ENCODE assay signal across 22 mouse cellular contexts in genomic region chr4:148097936-148098335, GRCm38 (mm10). TPM values are rescaled to one million over a fixed set of nuclear protein-coding genes. Genes with fewer than 3 reads are reported as not detected.
A peak's percentile ranks its signal among the peaks of the same experiment; 100 is the strongest.
DNase-seq lines count a peak whose midpoint lies in the region; ATAC-seq and TF ChIP-seq lines count a peak whose summit lies in the region.
"Had no signal": no experiment of that assay in that cellular context is flagged by ENCODE, and none has a peak within 500 bp of the region (broad histone marks: within the 10 kb centered on the region; RNA-seq: fewer than 3 reads in every experiment).

No protein-coding gene starts in this region.

- no peak for ATAC-seq in midbrain, embryonic 13.5 days
- no peak for ATAC-seq in midbrain, embryonic 15.5 days (replicated peaks)
- ATAC-seq in neural tube, embryonic 13.5 days (ENCODE audit: low read depth): no peak; the same call in 1 of the 2 replicates
- ATAC-seq: forebrain, embryonic 13.5 days; intestine, postnatal 0 days; liver, embryonic 12.5 days had no signal

- TF ChIP-seq CTCF in thymus, adult 2 months (IDR thresholded peaks at IDR 0.05; ENCODE audit: borderline replicate concordance, control insufficient read depth, extremely low read depth, insufficient read depth, low read length, poor library complexity): peak; percentile 37; the same call in 1 of the 2 replicates

- no peaks in the 10 kb centered on the region for H3K27me3 ChIP-seq in midbrain, embryonic 13.5 days
- H3K27me3 ChIP-seq in midbrain, embryonic 15.5 days (replicated peaks): no peaks in the 10 kb centered on the region
- H3K27me3 ChIP-seq in neural tube, embryonic 13.5 days: no peaks in the 10 kb centered on the region
- no peaks in the 10 kb centered on the region for H3K27me3 ChIP-seq in thymus, adult 2 months (ENCODE audit: control insufficient read depth, insufficient read depth, low read length)
- H3K27me3 ChIP-seq: forebrain, embryonic 13.5 days; limb, embryonic 13.5 days had no signal

- H3K9ac ChIP-seq in midbrain, embryonic 13.5 days (replicated peaks): 0 out of 2 replicates have a peak overlapping the region, but pooled peaks have one; percentile 28
- H3K9ac ChIP-seq in midbrain, embryonic 15.5 days: no peak overlapping the region
- H3K9ac ChIP-seq in neural tube, embryonic 13.5 days: no peak overlapping the region
- H3K9ac ChIP-seq: embryonic facial prominence, embryonic 13.5 days; forebrain, embryonic 13.5 days; limb, embryonic 13.5 days; liver, embryonic 12.5 days had no signal

- peak; percentile 74 for DNase-seq in thymus, adult 2 months
- DNase-seq in thymus, postnatal 4 days: peak; percentile 75
- DNase-seq in urinary bladder, postnatal 36 days (ENCODE audit: low spot score in 2 of 2): no peak
- DNase-seq in layer of hippocampus, adult 9-11 months: no peak
- DNase-seq: adrenal gland, adult 2 months; cerebellum, adult 11-12 months; cerebellum, postnatal 10 days; gastrocnemius, adult 2 months; kidney, postnatal 36 days; lung, adult 18-20 months; lung, postnatal 10 days; spleen, adult 18-20 months had no signal

- H3K4me1 ChIP-seq in midbrain, embryonic 13.5 days (replicated peaks): peaks cover 12% of the 10 kb centered on the region
- H3K4me1 ChIP-seq in midbrain, embryonic 15.5 days: peaks cover 11% of the 10 kb centered on the region
- H3K4me1 ChIP-seq in neural tube, embryonic 13.5 days (replicated peaks): peaks cover 22% of the 10 kb centered on the region; the same call in 1 of the 2 replicates
- H3K4me1 ChIP-seq in thymus, adult 2 months (replicated peaks; ENCODE audit: control insufficient read depth, insufficient read depth, low read length): peaks cover 50% of the 10 kb centered on the region

- H3K9me3 ChIP-seq in midbrain, embryonic 13.5 days: no peaks in the 10 kb centered on the region
- no peaks in the 10 kb centered on the region for H3K9me3 ChIP-seq in midbrain, embryonic 15.5 days
- H3K9me3 ChIP-seq in neural tube, embryonic 13.5 days: no peaks in the 10 kb centered on the region
- H3K9me3 ChIP-seq: embryonic facial prominence, embryonic 13.5 days; forebrain, embryonic 13.5 days; limb, embryonic 13.5 days; liver, embryonic 12.5 days had no signal

- H3K36me3 ChIP-seq in midbrain, embryonic 13.5 days: peaks cover 19% of the 10 kb centered on the region
- H3K36me3 ChIP-seq in midbrain, embryonic 15.5 days (replicated peaks): no peaks in the 10 kb centered on the region
- peaks cover 18% of the 10 kb centered on the region for H3K36me3 ChIP-seq in neural tube, embryonic 13.5 days
- H3K36me3 ChIP-seq in thymus, adult 2 months (ENCODE audit: control insufficient read depth, insufficient read depth, low read length): no peaks in the 10 kb centered on the region
- H3K36me3 ChIP-seq: embryonic facial prominence, embryonic 13.5 days; limb, embryonic 13.5 days; liver, embryonic 12.5 days had no signal

- 90% methylated on average over 2 of the region's 2 CpGs for WGBS in midbrain, embryonic 13.5 days
- 88% methylated on average over 2 of the region's 2 CpGs for WGBS in midbrain, embryonic 15.5 days
- WGBS in neural tube, embryonic 13.5 days: 78% methylated on average over 2 of the region's 2 CpGs
- WGBS in thymus, adult 2 months: 9% methylated on average over 2 of the region's 2 CpGs

- no peak for TF ChIP-seq POLR2A in thymus, adult 2 months (IDR thresholded peaks at IDR 0.05; ENCODE audit: control insufficient read depth, extremely low read depth, insufficient read depth, low read length, poor library complexity)

- no peak overlapping the region for H3K4me2 ChIP-seq in midbrain, embryonic 13.5 days (replicated peaks)
- no peak overlapping the region for H3K4me2 ChIP-seq in midbrain, embryonic 15.5 days
- no peak overlapping the region for H3K4me2 ChIP-seq in neural tube, embryonic 13.5 days
- H3K4me2 ChIP-seq: embryonic facial prominence, embryonic 13.5 days; forebrain, embryonic 13.5 days; limb, embryonic 13.5 days; liver, embryonic 12.5 days; midbrain, embryonic 11.5 days had no signal

- peak overlapping the region; percentile 53 for H3K27ac ChIP-seq in midbrain, embryonic 13.5 days
- H3K27ac ChIP-seq in midbrain, embryonic 15.5 days: no peak overlapping the region
- H3K27ac ChIP-seq in neural tube, embryonic 13.5 days (replicated peaks): peak overlapping the region; percentile 59
- peak overlapping the region; percentile 78 for H3K27ac ChIP-seq in thymus, adult 2 months (ENCODE audit: control insufficient read depth, insufficient read depth, low read length)
- H3K27ac ChIP-seq: embryonic facial prominence, embryonic 13.5 days; forebrain, embryonic 13.5 days; gastrocnemius, adult 2 months; limb, embryonic 13.5 days; liver, embryonic 12.5 days had no signal

- H3K4me3 ChIP-seq in midbrain, embryonic 13.5 days (replicated peaks): no peak overlapping the region
- H3K4me3 ChIP-seq in midbrain, embryonic 15.5 days: no peak overlapping the region
- H3K4me3 ChIP-seq in neural tube, embryonic 13.5 days: no peak overlapping the region
- H3K4me3 ChIP-seq in thymus, adult 2 months (ENCODE audit: control insufficient read depth, insufficient read depth, low read length): no peak overlapping the region
- H3K4me3 ChIP-seq: embryonic facial prominence, embryonic 13.5 days; erythroblast, embryonic 14.5 days; forebrain, embryonic 13.5 days; gastrocnemius, adult 2 months; limb, embryonic 13.5 days; liver, embryonic 12.5 days had no signal

RNA-seq across cellular contexts. Expression of gene Agtrap, which starts 10.1 kb away (rescaled TPM):
- 5.4 and 7.9 TPM in 2 replicates for polyA plus RNA-seq in midbrain, embryonic 13.5 days (2015; fragmentation: Nextera tagmentation; extraction: Ambion mirVana)
- polyA plus RNA-seq in midbrain, embryonic 15.5 days (2015; fragmentation: Nextera tagmentation; extraction: Ambion mirVana): 5.5 and 6.4 TPM in 2 replicates
- polyA plus RNA-seq in neural tube, embryonic 13.5 days (2015; fragmentation: Nextera tagmentation; extraction: Ambion mirVana): 6.5 and 7.3 TPM in 2 replicates
- polyA plus RNA-seq in thymus, adult 2 months (2012; rRNA removed): 98.0 and 106 TPM in 2 replicates

RNA-seq across cellular contexts. Expression of gene Mad2l2, which starts 32.2 kb away (rescaled TPM):
- 105 and 106 TPM in 2 replicates for polyA plus RNA-seq in midbrain, embryonic 13.5 days (2015; fragmentation: Nextera tagmentation; extraction: Ambion mirVana)
- polyA plus RNA-seq in midbrain, embryonic 15.5 days (2015; fragmentation: Nextera tagmentation; extraction: Ambion mirVana): 99.2 and 112 TPM in 2 replicates
- polyA plus RNA-seq in neural tube, embryonic 13.5 days (2015; fragmentation: Nextera tagmentation; extraction: Ambion mirVana): 98.7 and 116 TPM in 2 replicates
- polyA plus RNA-seq in thymus, adult 2 months (2012; rRNA removed): 32.9 and 37.7 TPM in 2 replicates

RNA-seq across cellular contexts. Expression of gene Draxin, which starts 32.6 kb away (rescaled TPM):
- polyA plus RNA-seq in midbrain, embryonic 13.5 days (2015; fragmentation: Nextera tagmentation; extraction: Ambion mirVana): 14.6 and 20.4 TPM in 2 replicates
- polyA plus RNA-seq in midbrain, embryonic 15.5 days (2015; fragmentation: Nextera tagmentation; extraction: Ambion mirVana): 15.1 and 15.7 TPM in 2 replicates
- polyA plus RNA-seq in neural tube, embryonic 13.5 days (2015; fragmentation: Nextera tagmentation; extraction: Ambion mirVana): 14.0 and 14.3 TPM in 2 replicates
- 0.26 and 0.34 TPM in 2 replicates for polyA plus RNA-seq in thymus, adult 2 months (2012; rRNA removed)
- polyA plus RNA-seq: erythroblast, embryonic 14.5 days had no signal

RNA-seq across cellular contexts. Expression of gene Fbxo6, which starts 54.0 kb away (rescaled TPM):
- polyA plus RNA-seq in midbrain, embryonic 13.5 days (2015; fragmentation: Nextera tagmentation; extraction: Ambion mirVana): 15.9 and 19.6 TPM in 2 replicates
- 21.6 and 21.7 TPM in 2 replicates for polyA plus RNA-seq in midbrain, embryonic 15.5 days (2015; fragmentation: Nextera tagmentation; extraction: Ambion mirVana)
- 16.4 and 16.6 TPM in 2 replicates for polyA plus RNA-seq in neural tube, embryonic 13.5 days (2015; fragmentation: Nextera tagmentation; extraction: Ambion mirVana)
- polyA plus RNA-seq in thymus, adult 2 months (2012; rRNA removed): 41.8 and 50.9 TPM in 2 replicates

RNA-seq across cellular contexts. Expression of gene Mthfr, which starts 59.1 kb away (rescaled TPM):
- polyA plus RNA-seq in midbrain, embryonic 13.5 days (2015; fragmentation: Nextera tagmentation; extraction: Ambion mirVana): 26.6 and 28.4 TPM in 2 replicates
- 23.2 and 24.8 TPM in 2 replicates for polyA plus RNA-seq in midbrain, embryonic 15.5 days (2015; fragmentation: Nextera tagmentation; extraction: Ambion mirVana)
- polyA plus RNA-seq in neural tube, embryonic 13.5 days (2015; fragmentation: Nextera tagmentation; extraction: Ambion mirVana): 19.9 and 20.9 TPM in 2 replicates
- polyA plus RNA-seq in thymus, adult 2 months (2012; rRNA removed): 28.3 and 30.2 TPM in 2 replicates

Comparison
In these comparisons a context has a peak if more than half of its experiments do, and no peak if none do; other contexts are left out.
1. DNase-seq: peak in thymus, adult 2 months (single experiment) and thymus, postnatal 4 days (single experiment); none in urinary bladder, postnatal 36 days (0 of 2) and layer of hippocampus, adult 9-11 months (single experiment).
2. RNA of gene Agtrap, which starts 10.1 kb away (polyA plus RNA-seq): 98.0 to 106 TPM in thymus, adult 2 months; 5.4 to 7.9 TPM in midbrain, embryonic 13.5 days, 6.5 to 7.3 TPM in neural tube, embryonic 13.5 days and 5.5 to 6.4 TPM in midbrain, embryonic 15.5 days; every median in the first group is over 10 times any median in the second.
3. RNA of gene Draxin, which starts 32.6 kb away (polyA plus RNA-seq): 14.6 to 20.4 TPM in midbrain, embryonic 13.5 days, 15.1 to 15.7 TPM in midbrain, embryonic 15.5 days and 14.0 to 14.3 TPM in neural tube, embryonic 13.5 days; 0.26 to 0.34 TPM in thymus, adult 2 months; every median in the first group is over 10 times any median in the second.